Mouse (Mus musculus) spleen, adult 2 months (tissue): ENCODE results near the gene Gna12. TPM values are rescaled to one million over a fixed set of nuclear protein-coding genes. Genes with fewer than 3 reads are reported as not detected.

Source experiments
- DNase-seq, 2 experiments: peaks; one replicate each; pipeline versions ENCODE4 v3.0.0 to v3.0.0-alpha.2; 2012 to 2021; ENCODE audit warnings: low spot score in 2 of 2, low read depth in 1 of 2
- H3K27ac ChIP-seq: fragments of 200-500 bp; 2 replicates; pipeline ENCODE4 v1.5.1; 2012; ENCODE audit warnings: low read length, inconsistent platforms; ENCODE audit not compliant: insufficient read depth
- H3K27me3 ChIP-seq: fragments of 200-500 bp; 2 replicates; pipeline ENCODE4 v1.6.1; 2012; ENCODE audit warnings: mild to moderate bottlenecking, moderate library complexity, low read length, inconsistent platforms; ENCODE audit not compliant: control insufficient read depth, insufficient read depth
- H3K36me3 ChIP-seq: fragments of 200-500 bp; 2 replicates; pipeline ENCODE4 v1.6.1; 2012; ENCODE audit warnings: mild to moderate bottlenecking, low read length, inconsistent platforms; ENCODE audit not compliant: control insufficient read depth, insufficient read depth
- H3K4me1 ChIP-seq: fragments of 200-500 bp; 2 replicates; pipeline ENCODE4 v1.6.1; 2011; ENCODE audit warnings: inconsistent platforms; ENCODE audit not compliant: control insufficient read depth, insufficient read depth, insufficient read length
- H3K4me3 ChIP-seq: fragments of 200-500 bp; 2 replicates; pipeline ENCODE4 v1.5.1; 2011; ENCODE audit warnings: mild to moderate bottlenecking, inconsistent platforms; ENCODE audit not compliant: insufficient read depth, insufficient read length; ENCODE audit errors: extremely low read depth
- CTCF ChIP-seq: fragments of 200-500 bp; IDR thresholded peaks from 2 replicates; pipeline ENCODE4 v1.5.1; 2011; ENCODE audit warnings: mild to moderate bottlenecking, inconsistent platforms; ENCODE audit not compliant: insufficient read depth, insufficient read length, insufficient replicate concordance; ENCODE audit errors: extremely low read depth
- POLR2A ChIP-seq: fragments of 200-500 bp; IDR thresholded peaks from 2 replicates; pipeline ENCODE4 v1.6.1; 2011; ENCODE audit warnings: low read depth, low read length, inconsistent platforms
- WGBS: fragments of 180-500 bp; shearing (Covaris S2); methylation state at CpG from one replicate; pipeline ENCODE4 v1.1.7; 2018; 5-methylcytosine and 5-hydroxymethylcytosine counted together
- polyA plus RNA-seq: library from polyadenylated mRNA; depleted of rRNA; stranded (reverse); fragments of >200 nt; gene quantifications from 2 replicates; pipeline ENCODE4 v1.2.3, GENCODE M21; 2012

Gna12 gene
- polyA plus RNA-seq, 1 experiment, result 66.8 TPM

DNA sequence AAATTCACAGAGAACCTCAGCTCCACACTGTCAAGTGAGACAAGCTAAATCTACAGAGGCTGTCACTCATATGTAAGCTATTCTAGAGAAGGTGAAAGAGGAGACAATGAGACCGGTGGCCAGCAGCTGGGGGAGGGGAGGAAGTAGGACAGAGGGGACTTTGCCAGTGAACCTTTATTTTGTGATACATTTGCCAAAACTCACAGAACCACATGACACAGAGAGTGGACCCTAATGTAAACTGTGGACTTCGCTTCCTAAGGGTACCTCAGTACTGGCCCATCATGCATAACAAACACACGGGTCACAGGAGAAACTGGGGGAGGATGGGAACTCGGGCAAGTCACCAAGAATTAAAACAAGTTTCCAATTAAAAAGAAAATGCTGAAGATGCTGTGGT lies 17.5 kb downstream of the Gna12 start:
- Histone ChIP-seq H3K4me3 (no peak overlapping the region), H3K27ac (no peak overlapping the region), H3K4me1 (peaks cover 10% of the 10 kb centered on the region)

DNA sequence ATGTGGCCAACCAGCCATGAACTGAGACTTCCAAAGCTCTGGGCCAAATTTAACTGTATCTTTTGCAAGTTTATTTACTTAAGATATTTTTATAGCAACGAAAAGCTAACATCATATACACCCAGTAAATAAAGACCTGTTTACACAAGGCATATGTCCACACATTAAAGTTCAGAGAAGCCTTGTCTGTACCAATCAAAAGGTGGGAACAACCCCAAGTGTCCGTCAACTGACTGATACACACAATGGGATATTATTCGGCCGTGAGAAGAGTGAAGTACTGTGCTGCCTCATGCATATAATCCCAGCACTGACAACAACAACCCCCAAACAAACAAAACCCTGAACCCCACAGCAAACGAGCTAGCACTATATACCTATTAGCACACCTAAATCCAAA lies 18.2 kb downstream of the Gna12 start:
- DNase-seq, result no peak
- H3K4me3 ChIP-seq, result no peak overlapping the region
- H3K36me3 ChIP-seq, result no peaks in the 10 kb centered on the region
- no peaks in the 10 kb centered on the region for H3K27me3 ChIP-seq
- H3K27ac ChIP-seq, result no peak overlapping the region
- H3K4me1 ChIP-seq, result peaks cover 10% of the 10 kb centered on the region
- TF ChIP-seq POLR2A (no peak), CTCF (no peak)
- WGBS, result 89% methylated on average over 5 of the region's 5 CpGs

More for the DNA sequence above, 17.5 kb downstream of the Gna12 start:
- no peaks in the 10 kb centered on the region for H3K36me3 ChIP-seq
- DNase-seq, result no peak
- 84% methylated on average over 4 of the region's 4 CpGs for WGBS
- TF ChIP-seq CTCF, result no peak
- TF ChIP-seq POLR2A, result no peak
- H3K27me3 ChIP-seq, result no peaks in the 10 kb centered on the region

DNA sequence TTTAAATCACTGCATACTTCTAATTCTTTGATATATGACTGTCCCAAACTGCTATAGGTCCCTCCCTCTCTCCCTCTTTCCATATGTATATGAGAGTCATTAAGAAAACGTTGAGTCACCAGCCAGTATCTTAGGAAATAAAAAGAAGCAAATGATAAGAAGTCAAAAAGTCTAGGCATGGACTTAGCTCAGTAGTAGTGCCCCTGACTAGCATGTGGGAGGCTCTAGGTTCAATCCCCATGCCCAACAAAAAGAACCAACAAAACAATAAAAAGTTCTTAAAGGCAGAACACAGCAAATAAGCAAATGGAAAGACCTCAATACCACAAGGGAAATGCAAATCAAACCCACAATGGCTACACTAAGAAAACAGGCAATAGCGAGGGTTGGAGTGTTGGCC lies 18.8 kb downstream of the Gna12 start:
- no peaks in the 10 kb centered on the region for H3K36me3 ChIP-seq
- H3K4me3 ChIP-seq, result no peak overlapping the region
- peaks cover 10% of the 10 kb centered on the region for H3K4me1 ChIP-seq
- DNase-seq, result no peak
- H3K27ac ChIP-seq, result no peak overlapping the region
- WGBS, result 35% methylated on average over 2 of the region's 2 CpGs
- no peak for TF ChIP-seq POLR2A
- no peak for TF ChIP-seq CTCF
- H3K27me3 ChIP-seq, result no peaks in the 10 kb centered on the region

DNA sequence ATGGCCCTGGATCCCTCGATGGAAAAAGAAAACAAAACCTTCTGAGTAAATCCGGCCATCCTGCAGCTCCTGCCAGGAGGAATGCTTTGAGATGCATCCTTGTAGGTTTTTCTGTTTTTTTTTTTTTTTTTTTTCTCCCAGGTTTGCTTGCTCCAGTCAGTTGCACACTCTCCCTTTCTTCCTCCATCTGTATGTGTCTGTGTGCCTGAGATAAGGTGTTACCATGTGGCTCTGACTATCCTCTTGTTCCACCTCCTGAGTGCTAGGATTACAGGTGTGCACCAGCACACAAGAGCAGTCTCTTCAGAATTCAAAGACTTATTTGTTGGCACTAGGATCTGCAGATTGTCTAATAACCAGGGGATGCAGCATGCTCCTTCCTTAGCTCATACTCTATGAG lies 23.3 kb downstream of the Gna12 start:
- H3K4me3 ChIP-seq, result no peak overlapping the region
- 80% methylated on average over 2 of the region's 2 CpGs for WGBS
- peaks cover 4% of the 10 kb centered on the region for H3K4me1 ChIP-seq
- no peak overlapping the region for H3K27ac ChIP-seq
- TF ChIP-seq POLR2A, result no peak
- TF ChIP-seq CTCF, result no peak
- H3K27me3 ChIP-seq, result no peaks in the 10 kb centered on the region
- no peaks in the 10 kb centered on the region for H3K36me3 ChIP-seq
- DNase-seq, result no peak

DNA sequence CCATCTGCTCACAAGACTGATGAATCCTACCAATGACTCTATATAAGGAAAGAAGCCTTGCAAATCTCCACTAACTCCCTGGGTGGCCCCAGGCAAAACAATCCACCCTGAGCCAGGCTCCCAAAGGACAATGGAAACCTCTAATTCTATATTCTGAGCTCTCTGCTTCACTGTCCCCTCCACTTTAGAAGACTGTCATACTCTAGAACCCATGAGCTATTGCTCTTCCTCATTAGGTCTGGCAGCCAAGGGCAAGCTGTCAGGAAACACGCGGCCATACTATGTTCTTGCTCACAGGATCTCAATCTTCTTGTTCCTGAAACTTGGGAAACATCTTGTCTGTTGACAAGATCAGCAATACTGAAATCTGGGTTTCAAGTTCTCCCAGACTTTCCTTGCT lies 24.0 kb downstream of the Gna12 start:
- Histone ChIP-seq H3K27me3 (no peaks in the 10 kb centered on the region), H3K27ac (no peak overlapping the region), H3K36me3 (no peaks in the 10 kb centered on the region), H3K4me3 (no peak overlapping the region), H3K4me1 (peaks cover 3% of the 10 kb centered on the region; the same call in 1 of the 2 replicates)
- DNase-seq, result no peak
- 88% methylated on average over 2 of the region's 2 CpGs for WGBS
- TF ChIP-seq POLR2A (no peak), CTCF (no peak)

DNA sequence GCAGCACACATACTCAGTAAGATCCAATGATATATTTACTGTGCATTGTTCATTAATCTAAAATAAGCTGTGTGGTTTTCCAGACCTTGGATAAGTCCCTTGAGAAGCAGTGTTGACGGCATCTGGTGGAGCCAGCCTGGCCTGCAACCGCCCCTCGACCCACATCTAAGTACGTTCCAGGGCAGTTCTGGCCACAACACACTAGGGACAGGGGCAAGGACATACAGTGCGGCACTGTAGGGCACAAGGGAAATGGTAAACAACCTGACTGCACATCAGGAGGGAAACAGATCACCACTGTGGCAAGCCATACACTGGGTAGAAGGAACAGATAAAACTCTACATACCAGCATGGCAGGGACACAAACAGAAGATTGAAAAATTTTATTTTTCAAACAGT lies 28.4 kb downstream of the Gna12 start:
- TF ChIP-seq CTCF (no peak), POLR2A (no peak)
- 42% methylated on average over 5 of the region's 5 CpGs for WGBS
- no peaks in the 10 kb centered on the region for H3K36me3 ChIP-seq
- no peak for DNase-seq
- no peaks in the 10 kb centered on the region for H3K27me3 ChIP-seq
- no peak overlapping the region for H3K4me3 ChIP-seq
- peaks cover 5% of the 10 kb centered on the region; the same call in 1 of the 2 replicates for H3K4me1 ChIP-seq
- no peak overlapping the region for H3K27ac ChIP-seq

DNA sequence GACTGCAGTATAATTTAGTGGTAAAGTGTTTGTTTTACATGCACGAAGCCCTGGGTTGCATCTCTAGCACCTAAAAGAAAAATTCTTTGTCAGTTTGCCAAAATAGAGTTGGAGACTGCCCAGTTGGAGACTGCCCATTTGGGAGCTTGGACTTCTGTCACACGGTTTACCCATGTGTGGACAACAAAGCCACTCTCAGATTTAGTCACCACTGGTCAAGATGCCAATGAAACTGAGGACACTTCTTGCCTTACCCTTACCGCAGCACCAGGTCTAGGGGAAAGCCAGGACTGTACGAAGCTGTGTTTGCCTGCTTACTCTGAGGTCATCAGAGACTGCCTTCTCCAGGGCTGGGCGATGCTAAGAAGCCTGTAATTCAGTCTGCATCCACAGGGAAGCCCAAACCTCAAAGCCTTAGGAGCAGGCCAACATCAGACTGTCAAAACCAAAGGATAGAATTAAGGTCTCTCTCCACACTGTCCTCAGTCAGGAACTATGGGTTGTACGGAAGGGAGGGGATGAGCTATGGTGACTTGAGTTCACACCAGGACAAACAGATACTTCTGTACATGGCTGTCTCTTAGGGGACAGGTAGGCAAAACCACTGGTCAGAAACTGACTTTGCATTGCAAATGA lies 29.8 kb downstream of the Gna12 start:
- no peak overlapping the region for H3K4me3 ChIP-seq
- peaks cover 5% of the 10 kb centered on the region; the same call in 1 of the 2 replicates for H3K4me1 ChIP-seq
- no peak for TF ChIP-seq CTCF
- no peak for TF ChIP-seq POLR2A
- no peak overlapping the region for H3K27ac ChIP-seq
- 82% methylated on average over 6 of the region's 6 CpGs for WGBS
- no peaks in the 10 kb centered on the region for H3K27me3 ChIP-seq
- no peaks in the 10 kb centered on the region for H3K36me3 ChIP-seq
- DNase-seq, result no peak
